Mouse (Mus musculus) adrenal gland (tissue): ENCODE data around the gene Rpl26.

ENCODE experiments used
- intact Hi-C: fragments of 180-260 bp; cut with DNase I; formaldehyde crosslinking; loops from one replicate; pipeline ENCODE4 v1.15.1; 2025
- long read RNA-seq, 2 experiments: library from polyadenylated mRNA; unstranded; transcript quantifications; one replicate each; pipeline ENCODE4 v2.0.0; 2020; ENCODE audit warnings: borderline replicate concordance in 1 of 2; ENCODE audit not compliant: insufficient replicate concordance in 1 of 2

Gene Rpl26
- long read RNA-seq, experiment 1, transcript Rpl26-201 (4 exons, 526 nt), result major isoform, 1,024 of 1,074 reads
- long read RNA-seq, experiment 1, partial matches to known transcripts, result 28 of 1,074 reads
- long read RNA-seq, experiment 1, other reads (novel, unspliced or antisense), result 20 of 1,074 reads
- long read RNA-seq, experiment 2, transcript Rpl26-201 (4 exons, 526 nt), result major isoform, 921 of 978 reads
- long read RNA-seq, experiment 2, partial matches to known transcripts, result 42 of 978 reads
- long read RNA-seq, experiment 2, other reads (novel, unspliced or antisense), result 14 of 978 reads

DNA sequence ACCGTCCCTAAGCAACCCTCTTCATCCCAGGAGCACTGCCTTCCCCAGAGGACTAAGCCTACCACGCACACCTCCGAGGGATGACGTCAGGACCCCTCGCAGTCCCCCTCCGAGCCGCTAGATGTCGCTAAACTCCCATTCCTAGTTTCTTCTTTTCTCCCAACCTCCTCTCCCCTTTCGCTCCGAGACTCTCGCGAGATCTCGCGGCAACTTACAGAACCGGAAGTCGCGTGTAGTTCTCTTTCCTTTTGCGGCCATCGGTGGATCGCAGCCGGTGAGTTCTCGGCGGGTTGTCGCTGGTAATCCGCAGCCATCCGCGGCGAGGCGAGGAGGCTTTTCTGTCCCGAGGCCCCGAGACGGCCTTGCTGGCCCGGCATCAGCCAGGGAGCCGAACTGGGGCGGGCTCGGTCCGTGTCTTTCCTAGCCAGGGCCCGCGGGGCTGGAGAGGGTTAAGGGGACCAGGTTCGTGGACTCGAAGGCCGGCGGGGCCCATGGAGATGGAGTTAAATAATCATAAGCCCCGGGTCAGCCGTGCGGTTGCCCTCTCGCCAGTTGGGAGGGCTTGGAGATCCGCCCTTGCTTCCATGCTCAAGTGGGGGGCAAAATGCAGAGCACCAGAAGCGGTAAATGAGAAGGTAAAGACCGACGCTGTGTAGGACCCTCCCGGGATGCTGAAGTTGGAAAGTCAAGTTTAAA lies at the start of gene Rpl26:
TSS of gene Rpl26 (plus strand) at position 233 of the 696 bp plus-strand sequence.
- intact Hi-C loops, result loop anchor here (5.0 kb wide), 2 partner anchors 66 to 136 kb away; partner anchors contain the start of gene Slc25a35

DNA sequence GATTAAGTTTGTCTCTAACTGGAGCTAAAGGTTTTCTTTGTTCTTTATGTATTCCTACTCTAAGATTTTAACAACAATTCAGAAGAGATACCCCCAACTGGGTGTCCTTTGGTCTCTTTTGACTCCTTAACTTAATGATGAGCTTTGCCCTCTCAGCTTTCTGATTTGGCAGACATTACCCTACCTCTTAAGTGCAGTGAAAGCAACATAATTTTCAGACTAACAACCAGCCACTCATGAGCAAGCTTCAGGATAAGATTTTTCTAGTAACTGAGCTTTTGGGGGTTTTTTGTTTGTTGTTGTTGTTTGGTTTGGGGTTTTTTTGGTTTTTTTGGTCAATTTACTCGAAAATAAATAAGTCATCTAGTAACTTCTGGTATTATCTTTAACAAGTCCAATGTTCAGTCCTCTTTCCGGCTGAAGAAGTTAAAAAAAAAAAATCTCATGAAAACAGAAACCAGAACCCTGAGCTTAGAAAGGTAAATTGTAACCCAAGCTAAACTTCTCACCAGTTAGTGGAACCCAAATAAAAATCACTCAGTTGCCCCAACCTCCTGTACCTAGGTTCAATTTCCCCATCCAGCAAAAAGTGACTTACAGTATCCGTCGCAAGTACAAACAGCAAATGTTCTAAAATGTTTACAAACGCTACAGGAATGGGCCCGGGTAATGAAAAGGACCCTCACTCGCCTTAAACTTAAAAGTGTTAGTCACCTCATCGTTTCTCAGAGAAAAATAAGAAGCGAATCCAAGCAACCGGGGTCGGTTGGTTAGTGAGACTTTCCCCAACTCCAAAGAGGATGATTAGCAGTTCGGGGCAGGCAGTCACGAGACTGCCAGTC lies 49.5 kb upstream of the Rpl26 start:
- intact Hi-C loops, result no loop called here

DNA sequence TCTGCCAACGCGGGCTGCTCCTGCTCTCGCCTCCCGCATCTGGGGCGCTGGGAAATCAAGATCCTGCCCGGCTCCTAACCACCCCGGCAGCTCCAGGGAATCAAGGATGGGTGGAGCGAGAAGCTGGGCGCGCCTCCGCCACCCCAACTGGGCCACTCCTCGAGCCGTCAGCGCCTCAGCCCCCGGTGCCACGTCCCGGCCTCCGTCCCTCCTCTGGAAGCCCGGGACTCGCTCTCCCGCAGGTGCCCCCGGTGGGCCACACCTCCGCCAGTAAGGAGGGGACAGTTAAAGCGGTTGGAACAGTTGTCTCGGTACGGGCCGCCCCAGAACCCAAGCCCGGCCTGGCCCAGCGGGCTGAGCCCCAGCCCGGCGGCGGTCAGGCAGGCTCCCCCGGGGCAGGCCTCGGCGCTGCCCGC lies 48.9 kb upstream of the Rpl26 start:
- intact Hi-C loops, result no loop called here

DNA sequence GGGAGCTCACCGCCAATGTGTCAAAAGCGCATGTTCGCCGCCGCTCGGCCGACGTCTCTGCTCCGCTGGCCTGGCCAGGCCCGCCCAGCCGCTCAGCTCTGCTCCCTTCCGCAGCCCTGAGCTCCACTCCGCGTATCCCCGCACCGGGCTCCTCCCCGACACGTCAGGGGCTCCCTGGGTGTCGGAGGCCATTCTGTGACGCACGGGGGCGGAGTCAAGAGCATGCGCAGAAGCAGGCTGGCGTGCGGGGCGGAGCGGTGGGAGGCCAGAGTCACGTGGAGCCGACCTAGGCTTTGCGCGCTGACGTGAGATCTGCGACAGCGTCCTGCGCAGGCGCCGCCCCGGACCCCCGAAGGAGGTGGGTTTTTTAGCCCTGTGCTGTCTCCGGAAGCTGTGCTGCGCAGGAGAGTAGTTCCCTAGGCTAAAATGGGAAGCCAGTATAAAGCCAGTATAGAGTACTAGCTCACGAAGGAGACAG lies 48.4 kb upstream of the Rpl26 start:
- intact Hi-C loops, result no loop called here

DNA sequence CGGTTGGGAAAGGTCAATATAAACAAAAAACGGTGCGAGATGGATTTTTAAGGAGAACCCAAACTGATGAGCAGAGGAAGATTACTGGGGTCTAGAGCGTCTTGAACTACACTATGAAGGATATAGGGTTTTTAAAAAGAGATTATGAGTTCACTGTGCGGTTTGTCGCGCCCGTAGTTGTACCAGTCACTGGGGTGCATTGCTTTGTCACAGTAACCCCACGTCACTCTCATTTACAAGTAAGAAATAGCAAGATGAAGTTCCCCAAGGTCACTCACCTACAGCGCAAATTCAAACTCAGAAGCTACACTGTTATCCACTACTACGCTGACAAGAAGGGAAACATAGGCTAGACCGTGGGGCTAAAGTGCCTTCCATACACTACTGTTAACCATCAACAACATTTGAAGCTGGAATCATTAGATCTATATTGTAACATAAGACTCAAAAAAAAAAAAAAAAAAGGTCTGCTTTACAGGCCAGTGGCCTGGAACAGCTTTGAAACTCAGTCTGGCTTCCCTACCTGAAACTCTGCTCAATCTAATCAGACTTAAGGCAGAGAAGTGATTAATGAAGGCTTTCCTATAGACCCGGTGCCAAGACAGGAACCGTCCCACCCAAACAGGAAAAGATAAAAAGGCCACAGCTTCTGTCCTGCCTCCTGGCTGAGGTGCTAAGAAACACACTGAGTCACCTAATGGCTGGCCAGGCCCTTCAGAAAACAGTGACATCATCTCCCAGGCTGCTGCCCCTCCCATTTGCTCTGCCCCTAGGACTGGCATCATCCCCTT lies 47.6 kb upstream of the Rpl26 start:
- intact Hi-C loops, result no loop called here

DNA sequence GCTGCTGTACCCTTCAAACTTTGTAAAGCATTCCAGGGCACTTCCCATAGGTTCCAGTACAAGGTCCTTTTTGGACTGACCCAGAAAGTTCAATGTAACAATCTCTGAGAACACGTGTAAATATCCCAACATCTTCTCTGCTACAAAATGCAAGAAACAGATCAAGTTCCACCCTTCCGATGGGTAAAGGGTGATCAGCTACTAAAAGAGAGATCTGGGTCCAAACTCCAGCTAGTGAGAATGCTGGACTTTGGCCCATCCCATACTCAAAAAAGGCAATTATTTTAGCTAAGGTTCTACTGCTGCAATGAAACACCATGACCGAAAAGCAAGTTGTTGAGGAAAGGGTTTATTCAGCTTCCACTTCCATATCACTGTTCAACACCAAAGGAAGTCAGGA lies 46.8 kb upstream of the Rpl26 start:
- intact Hi-C loops, result no loop called here

DNA sequence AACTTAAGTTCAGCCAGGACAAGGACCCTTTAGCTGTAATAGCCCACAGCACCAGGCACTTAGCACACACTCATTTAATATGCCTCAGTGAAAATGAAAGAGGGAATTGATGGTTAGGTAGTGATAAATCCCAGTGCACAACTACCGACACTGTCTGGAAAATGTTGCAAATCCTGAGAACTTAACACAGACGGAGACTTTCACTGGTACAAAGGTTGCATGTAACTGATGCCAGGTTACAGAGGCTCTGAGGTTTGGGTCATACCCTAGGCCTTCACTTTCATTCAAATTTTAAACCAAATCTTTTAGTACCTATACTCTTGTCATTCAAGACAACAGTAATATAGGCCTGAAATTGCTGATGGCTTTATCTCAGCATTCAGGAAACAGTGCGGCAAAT lies 44.1 kb upstream of the Rpl26 start:
- intact Hi-C loops, result no loop called here

DNA sequence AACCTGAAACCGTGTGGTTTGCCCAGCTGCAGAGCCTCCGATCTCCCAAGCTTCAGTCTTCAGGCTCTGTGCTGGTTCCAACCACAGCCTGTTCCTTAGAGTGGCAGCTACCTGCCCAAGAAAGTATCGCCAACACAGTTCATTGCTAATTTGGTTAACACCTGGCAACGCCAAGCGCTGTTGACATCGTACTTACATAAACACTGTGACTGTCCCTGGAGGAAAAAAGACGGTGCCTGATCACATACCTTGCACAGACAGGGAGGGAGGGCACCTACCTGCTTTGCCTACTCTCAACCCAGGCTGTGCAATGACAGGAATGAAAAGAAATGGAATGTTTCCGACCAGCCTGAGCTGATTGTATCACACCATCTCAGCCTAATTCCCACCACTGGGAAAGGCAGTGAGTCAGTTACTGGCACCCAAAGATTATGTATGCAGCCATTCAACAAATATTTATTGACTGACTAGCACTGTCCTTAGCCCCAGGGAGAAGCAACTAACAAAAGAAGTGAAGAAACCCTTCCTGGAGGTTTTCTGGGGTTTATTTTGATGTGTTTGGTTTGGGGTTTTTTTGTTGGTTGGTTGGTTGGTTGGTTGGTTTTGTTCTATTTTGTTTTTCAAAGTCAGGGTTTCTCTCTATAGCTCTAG lies 41.3 kb upstream of the Rpl26 start:
- intact Hi-C loops, result no loop called here

DNA sequence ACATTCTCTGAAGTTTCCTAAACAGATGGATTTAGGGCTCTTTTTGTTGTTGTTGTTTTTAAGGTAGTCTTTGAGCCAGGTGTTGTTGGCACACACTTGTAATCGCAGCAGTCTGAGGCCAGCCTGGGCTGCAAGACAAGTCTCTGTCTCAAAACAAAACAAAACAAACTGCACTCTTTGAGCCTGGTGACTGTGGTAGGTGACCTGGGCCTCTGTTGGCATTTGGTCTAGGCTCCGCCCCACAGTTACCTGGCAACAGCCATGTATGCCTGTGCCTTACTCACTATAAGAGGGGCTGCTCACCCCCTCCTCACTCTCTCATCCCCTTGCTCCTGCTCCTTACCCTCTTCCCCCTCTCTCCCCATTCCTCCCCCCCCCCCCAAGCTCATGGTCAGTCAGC lies 39.1 kb upstream of the Rpl26 start:
- intact Hi-C loops, result no loop called here

DNA sequence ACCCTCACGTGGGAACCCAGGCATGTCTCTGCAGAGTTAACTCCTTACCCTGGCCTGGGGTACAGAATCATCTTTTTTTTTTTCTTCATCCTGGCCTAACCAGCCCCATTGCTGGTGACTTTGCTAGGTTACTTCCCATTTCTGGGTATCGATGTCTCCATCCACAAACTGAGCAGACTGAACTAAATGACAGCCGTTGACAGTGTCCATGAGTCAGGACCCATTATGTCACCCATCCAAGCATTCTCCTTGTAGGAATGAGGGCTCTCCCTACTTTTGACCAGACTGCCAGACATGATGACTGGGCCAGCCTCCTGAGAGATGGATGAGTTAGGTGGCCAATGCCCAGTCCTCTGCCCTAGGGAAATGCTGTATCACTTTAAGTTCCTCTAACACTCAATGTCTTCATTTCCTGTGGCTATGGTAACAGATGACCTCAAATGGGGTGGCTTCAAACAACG lies 37.7 kb upstream of the Rpl26 start:
- intact Hi-C loops, result no loop called here

DNA sequence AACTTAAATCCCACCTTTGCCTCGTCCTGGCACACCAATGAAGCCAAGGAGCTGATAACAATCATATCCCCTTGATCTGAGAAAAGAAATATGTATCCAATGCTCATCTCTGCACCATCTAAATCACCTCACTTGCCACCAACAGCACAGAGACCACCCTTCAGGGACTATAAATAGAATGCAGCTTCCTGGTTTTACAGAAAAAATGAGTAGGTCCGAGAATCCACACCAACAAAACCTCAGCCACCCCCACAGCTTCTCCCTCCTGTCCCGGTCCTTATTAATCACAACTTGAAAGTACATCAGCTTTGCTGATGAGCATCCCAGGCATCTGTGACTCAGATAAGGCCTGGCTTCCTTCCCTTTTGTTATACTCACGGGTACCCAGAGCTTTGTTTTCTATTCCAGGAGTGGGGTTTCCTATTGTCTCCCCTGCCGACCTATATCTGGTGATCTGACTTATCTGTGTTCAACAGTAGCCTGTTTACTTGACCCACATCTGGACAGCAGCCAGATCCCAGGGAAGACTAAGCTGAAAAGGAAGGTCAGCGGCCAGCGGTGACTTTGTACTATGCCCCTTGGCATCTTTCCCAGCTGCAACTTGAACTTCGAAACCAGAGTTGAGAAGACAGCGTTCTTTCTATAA lies 36.7 kb upstream of the Rpl26 start:
- intact Hi-C loops, result no loop called here

DNA sequence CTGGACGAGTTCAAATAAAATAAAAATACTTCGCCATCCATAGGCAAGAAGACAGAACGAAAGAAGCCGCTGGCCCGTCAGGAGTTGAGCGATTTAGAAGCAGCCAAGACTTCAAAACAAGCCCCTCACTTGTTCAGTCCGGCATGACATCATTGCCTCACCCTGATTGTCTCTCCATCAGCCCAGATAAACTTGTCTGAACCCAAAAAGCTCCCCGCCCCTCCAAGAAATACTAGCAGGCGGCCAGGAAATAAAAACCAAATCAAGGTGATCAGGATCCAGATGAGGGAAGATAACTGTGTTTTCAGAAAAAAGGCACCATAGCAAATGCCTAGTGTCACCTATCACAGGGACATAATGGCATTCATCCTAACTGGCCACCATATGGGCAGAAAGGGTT lies 30.1 kb upstream of the Rpl26 start:
- intact Hi-C loops, result no loop called here

DNA sequence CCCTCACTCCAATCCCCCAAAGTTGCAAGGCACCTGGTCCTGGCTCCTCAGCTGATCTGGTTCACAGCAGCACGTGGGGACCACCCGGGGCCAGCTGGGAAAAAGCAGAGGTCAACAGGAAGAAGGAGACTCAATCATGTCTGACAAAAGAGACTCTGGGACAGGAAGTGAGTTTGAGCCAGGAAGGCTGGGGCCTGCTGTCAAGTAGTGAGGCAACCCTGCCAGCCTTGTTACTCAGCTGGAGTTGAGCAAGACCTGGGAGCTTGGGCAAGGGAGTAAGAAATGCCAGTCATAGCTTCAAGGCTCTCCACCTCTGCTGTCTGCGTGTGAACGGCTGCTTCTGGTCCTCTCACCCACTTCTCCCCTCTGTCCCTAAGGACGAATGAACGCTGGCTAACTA lies 29.6 kb upstream of the Rpl26 start, which contains the start of gene Ndel1:
TSS of gene Ndel1 (minus strand) at position 111 of the 400 bp plus-strand sequence.
- intact Hi-C loops, result no loop called here

DNA sequence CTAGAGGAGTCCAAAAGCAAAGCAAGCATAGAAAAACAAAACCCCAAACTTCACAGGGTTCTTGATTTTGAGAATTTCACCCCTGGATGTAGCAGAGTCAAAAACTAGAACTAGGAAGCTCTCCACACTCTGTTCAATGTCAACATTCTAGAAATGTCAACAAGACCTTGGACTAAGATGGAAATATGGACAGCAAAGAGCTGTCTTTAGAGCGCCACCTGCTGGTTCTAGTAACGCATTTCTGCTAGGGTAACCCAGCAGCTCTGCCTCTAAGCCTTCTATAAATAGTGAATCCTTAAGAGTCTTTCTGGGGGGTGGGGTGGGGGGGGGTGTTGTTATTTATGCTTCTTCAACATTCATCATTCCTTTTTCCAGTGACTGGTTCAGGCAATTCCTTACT lies 26.5 kb upstream of the Rpl26 start:
- intact Hi-C loops, result loop anchor here (5.0 kb wide), 3 partner anchors 33 to 308 kb away; no protein-coding TSS in a partner anchor

DNA sequence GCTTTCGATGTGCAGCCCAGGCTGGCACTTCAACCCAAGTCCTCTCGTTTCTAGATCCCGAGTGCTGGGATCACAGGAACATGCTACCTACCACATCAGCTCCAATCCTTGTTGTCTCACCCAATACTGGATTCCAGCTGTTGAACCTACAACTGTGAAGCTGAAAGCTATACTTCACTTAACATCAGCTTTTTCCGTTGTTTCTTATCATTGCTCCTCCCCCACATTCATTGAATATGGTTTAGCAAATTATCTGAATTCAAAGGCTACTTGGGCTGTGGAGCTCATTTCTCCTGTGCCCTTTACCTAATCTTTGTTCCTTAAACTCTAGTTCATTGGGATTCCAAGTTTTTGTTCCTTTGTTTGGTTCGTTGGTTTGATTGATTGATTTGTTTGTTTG lies 22.6 kb upstream of the Rpl26 start:
- intact Hi-C loops, result loop anchor here (5.0 kb wide), 3 partner anchors 37 to 312 kb away; no protein-coding TSS in a partner anchor

DNA sequence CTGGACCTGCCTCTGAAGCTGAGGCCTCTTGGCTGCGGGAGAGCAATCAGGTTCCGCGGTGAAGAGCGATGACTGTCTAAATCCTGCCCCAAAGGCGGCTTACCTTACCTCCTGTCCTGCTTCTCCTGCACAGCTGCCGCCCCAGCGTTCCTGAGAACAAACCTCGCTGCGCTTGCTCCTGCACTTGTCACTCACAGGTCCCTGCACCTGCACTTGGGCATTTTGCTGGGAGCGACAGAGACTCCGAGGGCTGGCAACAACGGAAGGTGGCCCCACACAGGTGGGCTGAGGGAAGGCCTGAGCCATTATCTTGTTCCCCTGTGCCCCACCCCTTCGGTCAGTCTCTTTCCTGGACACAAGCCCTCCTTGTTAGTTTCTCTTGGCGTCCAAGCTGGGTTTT lies 19.3 kb upstream of the Rpl26 start:
- intact Hi-C loops, result no loop called here

DNA sequence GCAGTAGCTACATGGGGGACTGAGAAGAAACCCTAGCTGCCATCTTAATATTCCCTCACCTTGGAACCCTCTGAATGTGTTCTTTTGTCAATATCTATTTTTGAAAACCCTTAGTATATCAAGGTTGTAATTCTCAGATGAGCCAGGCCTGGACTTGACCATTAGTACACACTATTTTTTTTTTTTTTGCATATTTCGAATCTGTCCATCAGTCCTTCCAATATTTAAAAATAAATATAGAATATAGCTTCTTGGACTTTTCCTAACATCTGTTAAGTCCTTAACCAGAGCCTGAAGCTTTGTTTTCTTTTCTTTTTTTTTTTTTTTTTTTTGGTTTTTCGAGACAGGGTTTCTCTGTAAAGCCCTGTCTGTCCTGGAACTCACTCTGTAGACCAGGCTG lies 17.5 kb upstream of the Rpl26 start:
- intact Hi-C loops, result no loop called here

DNA sequence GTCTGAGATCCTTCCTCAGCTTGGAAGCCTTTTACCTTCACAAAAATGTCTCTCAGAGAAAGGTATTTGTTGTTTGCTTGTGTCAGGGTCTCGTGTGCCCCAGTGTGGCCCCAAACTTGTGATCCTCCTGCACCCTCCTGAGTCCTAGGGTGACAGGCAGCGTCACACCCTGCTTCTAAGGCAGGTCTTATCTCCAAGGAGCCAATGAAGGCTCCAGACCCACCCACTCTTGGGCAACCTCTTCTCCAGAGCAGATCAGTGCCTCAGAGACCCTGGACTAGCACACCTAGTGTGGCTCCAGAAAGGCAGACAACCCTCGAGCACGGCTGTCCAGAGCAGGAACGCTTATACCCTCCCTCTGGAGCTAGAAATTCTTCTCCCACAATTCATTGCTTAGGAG lies 17.0 kb upstream of the Rpl26 start:
- intact Hi-C loops, result no loop called here

DNA sequence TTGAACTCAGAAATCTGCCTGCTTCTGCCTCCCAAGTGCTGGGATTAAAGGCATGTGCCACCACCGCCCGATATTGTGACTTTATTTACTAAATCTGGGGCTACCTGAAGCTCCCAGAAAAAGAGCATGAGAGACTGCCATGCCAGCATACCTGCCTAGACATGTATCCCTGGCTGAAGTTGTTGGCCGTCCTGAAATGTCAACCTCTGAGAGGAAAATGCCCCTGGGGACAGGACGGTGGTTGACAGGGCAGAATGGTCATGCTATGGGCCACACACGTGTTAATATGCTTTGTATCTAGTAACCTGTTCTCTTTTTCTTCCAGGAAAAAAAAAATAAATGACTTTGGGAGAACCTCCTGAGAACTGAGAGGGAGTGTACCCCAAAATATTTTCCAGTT lies 15.3 kb upstream of the Rpl26 start:
- intact Hi-C loops, result no loop called here

DNA sequence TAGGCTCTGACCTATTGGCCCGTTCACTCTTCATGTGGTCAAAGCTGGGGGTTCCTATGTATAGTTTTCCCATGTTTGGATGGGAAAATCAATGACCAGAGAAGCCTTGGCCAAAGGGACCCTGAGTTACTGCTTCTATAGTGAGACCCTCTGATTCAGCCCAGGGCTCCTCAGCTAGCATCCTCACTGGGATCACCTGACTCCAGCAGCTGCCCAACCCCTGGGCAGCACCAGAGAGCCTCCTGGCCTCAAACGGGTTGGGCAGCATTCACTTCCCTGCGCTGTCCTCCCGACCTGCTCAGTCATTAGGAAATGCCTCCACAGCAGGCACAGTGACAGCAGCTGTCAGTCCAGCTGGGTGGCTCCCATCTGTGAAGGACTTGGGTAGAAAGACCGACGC lies 13.1 kb upstream of the Rpl26 start, which contains the start of gene Rnf222:
TSS of gene Rnf222 (plus strand) at position 301 of the 400 bp plus-strand sequence.
- intact Hi-C loops, result no loop called here
